Mouse (Mus musculus) cerebellum, adult 18-20 months (tissue): ENCODE results near the gene Isy1.

Experiments
- DNase-seq, 2 experiments: peaks; one replicate each; pipeline ENCODE4 v3.0.0; 2021

The Isy1 gene

GRCm38 (mm10) chr6:87849780-87850154 is 11.2 kb upstream of the Isy1 start:
- no peak for DNase-seq

- no peak for DNase-seq
Measured at GRCm38 (mm10) chr6:87846813-87847212, 8.2 kb upstream of the Isy1 start.

- DNase-seq: peak; percentile 62 to 75
Measured at GRCm38 (mm10) chr6:87845031-87845695, 6.6 kb upstream of the Isy1 start.

GRCm38 (mm10) chr6:87842254-87842653 is 3.7 kb upstream of the Isy1 start:
- no peak for DNase-seq

GRCm38 (mm10) chr6:87841635-87842034 is 3.0 kb upstream of the Isy1 start:
- no peak for DNase-seq

GRCm38 (mm10) chr6:87839797-87840341 is 1.3 kb upstream of the Isy1 start:
- no peak for DNase-seq

GRCm38 (mm10) chr6:87835695-87836094 is 2.9 kb downstream of the Isy1 start, which contains the start of gene Gm45140:
Gm45140 (minus strand) TSS chr6:87835795.
- no peak for DNase-seq

GRCm38 (mm10) chr6:87820366-87820765 is 18.2 kb downstream of the Isy1 start:
- DNase-seq: no peak

GRCm38 (mm10) chr6:87814486-87814885 is 24.1 kb downstream of the Isy1 start:
- DNase-seq: no peak

GRCm38 (mm10) chr6:87812656-87813055 is 25.9 kb downstream of the Isy1 start:
- DNase-seq: no peak

- DNase-seq: peak; percentile 93 to 95
Measured at GRCm38 (mm10) chr6:87811675-87812338, 26.8 kb downstream of the Isy1 start, which contains the start of gene Rab43. Rab43 (minus strand) TSS chr6:87812164.

- DNase-seq: peak in 1 of 2 experiments; percentile 43
Measured at GRCm38 (mm10) chr6:87810713-87811669, 27.6 kb downstream of the Isy1 start.

- no peak for DNase-seq
Measured at GRCm38 (mm10) chr6:87810311-87810710, 28.3 kb downstream of the Isy1 start.

GRCm38 (mm10) chr6:87809651-87810161 is 28.9 kb downstream of the Isy1 start:
- DNase-seq: peak; percentile 50 to 51

- no peak for DNase-seq
Measured at GRCm38 (mm10) chr6:87809144-87809543, 29.5 kb downstream of the Isy1 start.

- DNase-seq: no peak
Measured at GRCm38 (mm10) chr6:87808521-87808920, 30.1 kb downstream of the Isy1 start.

- no peak for DNase-seq
Measured at GRCm38 (mm10) chr6:87807735-87808440, 30.7 kb downstream of the Isy1 start.

GRCm38 (mm10) chr6:87806857-87807256 is 31.7 kb downstream of the Isy1 start:
- peak in 1 of 2 experiments; percentile 45 for DNase-seq

GRCm38 (mm10) chr6:87806028-87806427 is 32.6 kb downstream of the Isy1 start:
- no peak for DNase-seq

GRCm38 (mm10) chr6:87805448-87805847 is 33.1 kb downstream of the Isy1 start:
- DNase-seq: no peak

- DNase-seq: no peak
Measured at GRCm38 (mm10) chr6:87804886-87805285, 33.7 kb downstream of the Isy1 start.

- no peak for DNase-seq
Measured at GRCm38 (mm10) chr6:87804036-87804435, 34.6 kb downstream of the Isy1 start.
